Comparison of ENCODE assay signal across 8 mouse cellular contexts in the genomic region with DNA sequence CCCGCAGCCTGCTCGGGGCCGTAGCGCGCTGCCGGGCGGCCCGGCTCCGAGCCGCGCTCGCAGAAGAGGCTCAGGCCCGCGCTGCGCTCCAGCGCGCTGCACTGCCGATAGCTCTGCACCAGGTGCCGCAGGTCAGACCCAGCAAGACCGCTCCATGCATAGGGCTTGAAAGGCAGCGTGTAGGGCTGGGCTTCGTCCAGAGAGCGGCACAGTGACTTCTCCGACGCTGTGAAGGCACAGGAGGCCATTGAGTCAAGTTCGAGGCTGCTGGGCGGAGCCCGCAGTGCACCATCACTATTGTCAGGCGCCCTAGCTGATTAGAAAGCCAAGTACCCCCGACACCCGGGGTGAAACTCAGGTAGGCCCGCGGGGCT. TPM values are rescaled to one million over a fixed set of nuclear protein-coding genes. Genes with fewer than 3 reads are reported as not detected.
A peak's percentile ranks its signal among the peaks of the same experiment; 100 is the strongest.
DNase-seq lines count a peak whose midpoint lies in the region; ATAC-seq and TF ChIP-seq lines count a peak whose summit lies in the region.

No protein-coding gene starts in this region.

- no peaks in the 10 kb centered on the region for H3K36me3 ChIP-seq in heart, embryonic 11.5 days (ENCODE audit: control insufficient read depth, insufficient read depth, low read length)
- no peaks in the 10 kb centered on the region for H3K36me3 ChIP-seq in heart, embryonic 15.5 days
- H3K36me3 ChIP-seq in liver, embryonic 14.5 days (replicated peaks; ENCODE audit: control insufficient read depth, insufficient read depth, low read depth) = no peaks in the 10 kb centered on the region

- no peak for TF ChIP-seq EP300 in liver, embryonic 14.5 days (IDR thresholded peaks at IDR 0.05; ENCODE audit: low read depth)

- under 1% methylated on average over 33 of the region's 33 CpGs for WGBS in heart, embryonic 11.5 days (ENCODE audit: insufficient replicate concordance)
- 3% methylated on average over 33 of the region's 33 CpGs for WGBS in heart, embryonic 15.5 days
- 3% methylated on average over 33 of the region's 33 CpGs for WGBS in liver, embryonic 14.5 days (ENCODE audit: insufficient replicate concordance)

- no peak for TF ChIP-seq CTCF in liver, embryonic 14.5 days (IDR thresholded peaks at IDR 0.05; ENCODE audit: low read depth)

- H3K4me3 ChIP-seq in heart, embryonic 11.5 days (ENCODE audit: low read depth, low read length) = peak overlapping the region; percentile 44
- peak overlapping the region; percentile 43 for H3K4me3 ChIP-seq in heart, embryonic 15.5 days
- H3K4me3 ChIP-seq in liver, embryonic 14.5 days (ENCODE audit: insufficient read depth in 1 of 2, low read depth in 2 of 2, low read length in 2 of 2) = peak overlapping the region in 1 of 2 experiments; percentile 12; a peak in 2 of 4 replicates

- no peak for DNase-seq in heart, adult 9 months (ENCODE audit: low spot score in 2 of 2)
- peak; percentile 14 for DNase-seq in Muller cell, postnatal 12 days (ENCODE audit: inconsistent ontology term)
- DNase-seq in liver, embryonic 14.5 days (ENCODE audit: low read depth in 3 of 3, low spot score in 3 of 3) = no peak
- no peak for DNase-seq in cerebellum, postnatal 36 days
- no peak for DNase-seq in layer of hippocampus, adult 18-20 months (ENCODE audit: low spot score in 2 of 2)

- no peak overlapping the region for H3K9ac ChIP-seq in heart, embryonic 11.5 days (ENCODE audit: low read depth, low read length)
- H3K9ac ChIP-seq in heart, embryonic 15.5 days = no peak overlapping the region; the same call in 1 of the 2 replicates
- H3K9ac ChIP-seq in liver, embryonic 14.5 days (replicated peaks) = no peak overlapping the region

- no peaks in the 10 kb centered on the region for H3K9me3 ChIP-seq in heart, embryonic 11.5 days (replicated peaks; ENCODE audit: control insufficient read depth, low read length)
- H3K9me3 ChIP-seq in heart, embryonic 15.5 days (replicated peaks) = no peaks in the 10 kb centered on the region
- no peaks in the 10 kb centered on the region for H3K9me3 ChIP-seq in liver, embryonic 14.5 days (ENCODE audit: control insufficient read depth, low read length)

- H3K27ac ChIP-seq in heart, embryonic 11.5 days (ENCODE audit: low read depth, low read length) = no peak overlapping the region
- no peak overlapping the region for H3K27ac ChIP-seq in heart, embryonic 15.5 days
- H3K27ac ChIP-seq in liver, embryonic 14.5 days = no peak overlapping the region

- peaks cover 41% of the 10 kb centered on the region for H3K4me1 ChIP-seq in heart, embryonic 11.5 days (ENCODE audit: control insufficient read depth, insufficient read depth, low read length)
- peaks cover 56% of the 10 kb centered on the region for H3K4me1 ChIP-seq in heart, embryonic 15.5 days (replicated peaks)
- no peaks in the 10 kb centered on the region for H3K4me1 ChIP-seq in liver, embryonic 14.5 days (replicated peaks; ENCODE audit: control insufficient read depth in 2 of 2, insufficient read depth in 2 of 2, low read length in 1 of 2)

- H3K27me3 ChIP-seq in heart, embryonic 11.5 days (ENCODE audit: control insufficient read depth, insufficient read depth, low read length) = peaks cover 96% of the 10 kb centered on the region
- peaks cover 97% of the 10 kb centered on the region for H3K27me3 ChIP-seq in heart, embryonic 15.5 days
- H3K27me3 ChIP-seq in liver, embryonic 14.5 days (ENCODE audit: control insufficient read depth, insufficient read depth, low read length) = peaks cover 87% of the 10 kb centered on the region

- peak overlapping the region; percentile 78 for H3K4me2 ChIP-seq in heart, embryonic 11.5 days
- H3K4me2 ChIP-seq in heart, embryonic 15.5 days = peak overlapping the region; percentile 65
- H3K4me2 ChIP-seq in liver, embryonic 14.5 days (ENCODE audit: low read depth) = peak overlapping the region; percentile 11

- no peak; the same call in 1 of the 2 replicates for ATAC-seq in heart, embryonic 11.5 days (replicated peaks; ENCODE audit: insufficient number of reproducible peaks, low FRiP score, low TSS enrichment)
- ATAC-seq in heart, embryonic 15.5 days (replicated peaks; ENCODE audit: insufficient number of reproducible peaks, insufficient read depth, low FRiP score, low read depth) = no peak
- ATAC-seq in liver, embryonic 14.5 days (ENCODE audit: insufficient read depth) = no peak
- no peak for ATAC-seq in megakaryocyte-erythroid progenitor cell, adult 5-6 weeks (replicated peaks; ENCODE audit: low FRiP score, low TSS enrichment, poor library complexity, severe bottlenecking)

RNA-seq across cellular contexts. Expression of a gene that starts 4.2 kb away (rescaled TPM):
- not detected in 2 replicates for polyA plus RNA-seq in heart, embryonic 11.5 days (2014; fragmentation: Nextera tagmentation; extraction: Ambion mirVana)
- 0.11 and 1.5 TPM in 2 replicates for polyA plus RNA-seq in heart, embryonic 15.5 days (2015; fragmentation: Nextera tagmentation; extraction: Ambion mirVana)
- polyA plus RNA-seq in liver, embryonic 14.5 days (2012; rRNA removed) = 2.2 and 3.0 TPM in 2 replicates
- 1.1 and 1.7 TPM in 2 replicates for polyA plus RNA-seq in liver, embryonic 14.5 days (2014; fragmentation: Nextera tagmentation; extraction: Ambion mirVana)
- 0.67 and 0.81 TPM in 2 replicates for total RNA-seq in megakaryocyte-erythroid progenitor cell, adult 5-6 weeks (2014; fragmentation: Nextera tagmentation)
- total RNA-seq in megakaryocyte-erythroid progenitor cell, adult 5-6 weeks (2017) = 0.30 TPM in 1 of 2 replicates, not detected in the other
- not detected for total RNA-seq in layer of hippocampus, adult 18-20 months (2021)

Comparison
In these comparisons a context has a peak if more than half of its experiments do, and no peak if none do; other contexts are left out.
1. H3K4me2 ChIP-seq: peak in every context shown above with its lines; median percentile 78 in heart, embryonic 11.5 days; 65 in heart, embryonic 15.5 days; 11 in liver, embryonic 14.5 days.